Mouse (Mus musculus): Measurements from ENCODE around the gene Eif4e.

DNA sequence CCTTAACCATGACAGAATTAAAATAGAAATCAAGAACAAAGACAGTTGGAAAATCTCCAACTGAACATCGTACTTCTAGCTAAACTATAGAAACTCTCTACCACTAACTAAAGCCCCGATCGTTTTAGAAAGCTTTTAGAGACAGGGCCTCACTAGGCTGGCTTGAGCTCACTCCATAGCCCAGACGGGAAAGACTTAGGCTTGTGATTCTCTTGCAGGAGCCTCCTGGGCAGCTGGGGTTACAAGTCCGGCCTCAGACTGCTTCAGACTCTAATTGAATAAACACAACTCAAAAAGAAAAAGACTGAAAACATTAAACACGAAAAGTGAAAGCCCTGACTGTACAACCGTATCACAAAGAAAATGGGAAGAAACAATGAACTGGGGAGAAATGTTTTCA is 60.2 kb downstream of the Eif4e start:
- TF ChIP-seq POLR2A (IDR thresholded peaks at IDR 0.05; ENCODE audit: low read depth, low read length) (no peak), CTCF (conservative IDR thresholded peaks at IDR 0.05; ENCODE audit: insufficient read depth, insufficient read length, low read depth, low read length) (no peak)

All from kidney, adult 2 months (tissue).